Mouse (Mus musculus): ENCODE measurements around the gene Sgta.
"Not testable (repeated sequence)": the region's sequence is repeated elsewhere in the genome, so short reads cannot be mapped to it uniquely, and the experiment has no call there.

Sgta gene

DNA sequence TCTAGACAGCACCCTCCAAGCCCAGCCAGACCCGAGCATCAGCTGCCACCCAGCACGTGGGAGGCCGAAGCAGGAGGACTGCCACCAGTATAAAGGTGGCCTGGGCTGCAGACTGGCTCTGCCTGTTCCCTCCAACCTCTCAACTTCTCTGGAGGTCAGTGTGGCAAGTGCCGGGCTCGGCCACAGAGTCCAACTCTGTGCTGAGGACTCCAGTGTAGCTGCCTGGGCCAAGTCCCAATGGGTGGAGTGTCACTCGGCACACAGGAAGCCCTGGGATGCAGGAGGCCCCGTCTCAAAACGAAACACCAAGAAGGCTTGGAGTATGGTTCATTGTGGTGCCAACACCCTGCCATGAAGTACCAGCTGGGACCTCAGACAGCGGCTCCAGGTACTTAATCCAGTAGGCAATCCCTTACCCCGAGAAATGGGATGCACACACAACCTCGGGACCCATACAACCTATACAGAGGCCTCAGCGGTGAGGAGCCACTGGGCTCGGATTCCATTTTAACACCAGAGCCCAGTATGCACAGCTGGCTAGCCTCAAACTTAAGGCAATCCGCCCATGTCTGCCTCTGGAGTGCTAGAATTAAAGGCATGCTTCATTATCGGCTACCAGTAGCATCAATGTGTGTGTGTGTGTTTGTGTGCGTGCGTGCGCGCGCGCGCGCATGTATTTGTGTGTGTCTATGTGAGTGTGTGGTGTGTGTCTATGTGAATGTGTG is 2.4 kb downstream of the Sgta start:
- no peak for DNase-seq (ENCODE audit: low read depth, low spot score)

DNA sequence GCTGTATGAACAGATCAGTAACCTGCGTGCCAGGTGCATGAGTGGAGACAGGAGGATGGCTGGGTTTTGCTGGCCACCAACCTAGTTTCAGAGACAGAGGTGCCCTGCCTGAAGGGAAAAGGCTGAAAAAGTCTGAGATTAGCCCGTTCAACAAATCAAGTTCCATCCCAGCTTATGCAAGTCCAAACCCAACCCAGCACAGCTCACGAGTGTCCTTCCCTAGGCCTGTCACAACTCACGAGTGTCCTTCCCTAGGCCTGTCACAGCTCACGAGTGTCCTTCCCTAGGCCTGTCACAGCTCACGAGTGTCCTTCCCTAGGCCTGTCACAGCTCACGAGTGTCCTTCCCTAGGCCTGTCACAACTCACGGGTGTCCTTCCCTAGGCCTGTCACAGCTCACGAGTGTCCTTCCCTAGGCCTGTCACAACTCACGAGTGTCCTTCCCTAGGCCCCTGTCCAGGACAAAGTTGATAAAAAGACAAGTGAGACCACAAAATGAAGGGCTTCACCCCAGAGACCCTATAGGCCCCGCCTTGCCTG is 4.1 kb downstream of the Sgta start:
- not testable (repeated sequence) for DNase-seq (ENCODE audit: low read depth, low spot score)

DNA sequence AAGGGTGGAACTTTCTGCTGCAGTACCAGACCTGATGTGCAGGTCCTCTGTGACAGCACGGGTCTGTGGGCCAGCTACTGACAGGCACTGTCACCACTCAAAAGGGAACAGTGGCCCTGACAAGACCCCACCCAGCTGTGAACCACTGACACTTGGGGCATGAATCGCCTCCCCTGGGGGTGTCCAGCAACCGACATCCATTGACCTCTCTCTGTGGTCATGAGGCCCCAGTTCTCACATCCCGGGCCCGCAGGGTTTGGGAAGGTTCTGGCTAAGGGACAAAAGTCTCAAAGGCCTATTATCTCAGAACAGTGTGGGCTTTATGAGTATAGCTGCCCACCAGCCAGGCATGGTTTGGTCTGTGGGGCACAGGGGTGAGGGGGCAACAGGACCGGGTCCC is 4.8 kb downstream of the Sgta start:
- DNase-seq (ENCODE audit: low read depth, low spot score), result no peak

DNA sequence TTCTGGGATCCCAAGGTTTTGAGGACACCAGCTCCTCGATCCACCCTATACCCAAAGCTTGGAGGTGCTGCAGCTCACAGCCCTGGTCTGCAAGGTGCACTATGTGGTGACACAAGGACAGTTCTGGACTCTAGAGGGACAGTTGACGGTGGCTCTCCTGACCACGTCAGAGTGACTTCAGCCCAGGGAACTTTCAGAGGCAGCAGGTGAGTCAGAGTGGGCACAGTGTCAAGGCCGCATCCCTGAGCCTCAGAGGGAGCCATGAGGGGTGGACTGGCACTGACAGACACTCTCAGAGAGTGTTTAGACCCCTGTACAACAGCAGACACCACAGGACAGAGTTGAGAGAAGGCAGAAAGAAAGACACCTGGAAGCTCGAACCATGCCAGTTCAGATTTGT is 7.4 kb downstream of the Sgta start:
- DNase-seq (ENCODE audit: low read depth, low spot score), result no peak

DNA sequence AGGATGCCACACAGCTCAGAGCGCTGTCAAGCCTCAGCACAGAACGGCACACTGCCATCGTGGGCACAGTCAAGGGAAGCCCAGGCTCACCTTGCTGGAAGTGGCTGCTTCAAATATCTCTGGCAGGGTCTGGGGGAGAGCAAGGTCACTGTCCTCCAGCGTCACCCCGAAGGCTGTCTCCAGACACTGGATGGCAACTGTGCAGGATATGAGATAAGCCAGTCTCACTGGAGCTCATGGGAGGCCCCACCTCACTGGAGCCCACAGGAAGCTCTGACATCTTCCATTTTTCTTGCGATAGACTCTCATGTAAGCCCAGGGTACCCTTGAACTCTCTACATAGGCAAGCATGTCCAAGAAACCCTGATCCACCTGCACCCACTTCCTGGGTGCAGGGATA is 8.8 kb downstream of the Sgta start:
- DNase-seq (ENCODE audit: low read depth, low spot score), result no peak

DNA sequence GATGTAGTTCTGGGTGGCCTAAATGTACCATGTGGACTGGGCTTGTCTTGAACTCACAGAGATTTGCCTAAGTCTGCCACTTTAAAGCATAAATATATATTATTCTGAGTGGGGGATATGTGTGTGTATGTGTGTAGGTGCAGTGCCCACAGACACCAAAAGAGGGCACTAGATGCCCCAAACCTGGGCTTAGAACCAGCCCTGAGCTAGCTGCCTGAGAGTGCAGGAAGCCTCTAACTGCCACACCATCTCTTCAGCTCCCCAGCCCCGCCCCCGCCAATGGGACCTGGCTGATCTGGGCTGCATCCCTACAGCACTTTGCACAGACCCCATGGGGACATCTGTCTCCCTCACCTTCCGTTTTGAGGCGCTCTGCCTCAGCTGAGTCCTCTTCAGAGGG is 9.3 kb downstream of the Sgta start:
- DNase-seq (ENCODE audit: low read depth, low spot score), result peak; percentile 50

DNA sequence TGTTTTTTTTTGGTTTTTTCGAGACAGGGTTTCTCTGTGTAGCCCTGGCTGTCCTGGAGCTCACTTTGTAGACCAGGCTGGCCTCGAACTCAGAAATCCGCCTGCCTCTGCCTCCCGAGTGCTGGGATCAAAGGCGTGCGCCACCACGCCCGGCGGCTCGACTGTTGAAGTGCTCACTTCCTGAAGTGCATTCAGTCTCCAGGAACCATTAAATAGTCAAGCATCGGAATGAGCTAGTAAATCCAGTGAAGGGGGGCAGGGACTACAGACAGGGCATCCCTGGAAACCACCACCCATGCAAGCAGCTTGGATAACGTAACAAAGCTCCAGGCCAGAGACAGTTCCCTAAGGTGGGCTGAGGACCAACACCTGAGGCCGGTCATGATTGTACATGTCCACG is 14.7 kb downstream of the Sgta start:
- not testable (repeated sequence) for DNase-seq (ENCODE audit: low read depth, low spot score)

DNA sequence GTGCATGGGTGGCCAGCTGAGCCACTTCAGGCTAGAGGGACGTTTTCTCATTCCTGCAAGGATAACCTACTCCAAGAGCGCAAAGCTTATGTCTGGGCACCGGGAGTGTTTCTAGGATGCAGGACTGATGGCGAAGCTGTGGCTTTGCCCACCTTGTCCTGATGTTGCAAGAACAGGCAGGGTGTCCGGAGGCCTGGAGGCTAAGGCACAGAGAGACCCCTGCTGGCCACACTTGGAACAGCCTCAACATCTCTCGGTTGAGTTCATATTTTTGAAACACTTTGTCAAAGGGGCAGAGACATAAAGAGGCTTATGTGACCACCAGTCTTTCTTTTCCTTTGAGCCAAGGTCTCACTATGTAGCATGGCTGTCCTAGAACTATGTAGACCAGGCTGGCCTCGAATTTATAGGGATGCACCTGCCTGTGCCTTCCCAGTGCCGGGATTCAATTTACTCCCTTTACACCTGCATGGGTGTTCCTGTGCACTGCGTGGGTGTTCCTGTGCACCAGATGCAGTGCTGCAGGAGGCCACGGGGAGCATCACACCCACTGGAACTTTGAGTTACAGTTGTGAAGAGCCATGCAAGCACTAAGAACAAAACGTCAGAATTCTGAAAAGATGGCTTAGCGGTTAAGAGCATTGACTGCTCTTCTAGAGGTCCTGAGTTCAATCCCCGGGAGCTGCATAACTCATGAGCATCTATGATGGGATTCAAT is 18.4 kb downstream of the Sgta start:
- DNase-seq (ENCODE audit: low read depth, low spot score), result peak; percentile 67

DNA sequence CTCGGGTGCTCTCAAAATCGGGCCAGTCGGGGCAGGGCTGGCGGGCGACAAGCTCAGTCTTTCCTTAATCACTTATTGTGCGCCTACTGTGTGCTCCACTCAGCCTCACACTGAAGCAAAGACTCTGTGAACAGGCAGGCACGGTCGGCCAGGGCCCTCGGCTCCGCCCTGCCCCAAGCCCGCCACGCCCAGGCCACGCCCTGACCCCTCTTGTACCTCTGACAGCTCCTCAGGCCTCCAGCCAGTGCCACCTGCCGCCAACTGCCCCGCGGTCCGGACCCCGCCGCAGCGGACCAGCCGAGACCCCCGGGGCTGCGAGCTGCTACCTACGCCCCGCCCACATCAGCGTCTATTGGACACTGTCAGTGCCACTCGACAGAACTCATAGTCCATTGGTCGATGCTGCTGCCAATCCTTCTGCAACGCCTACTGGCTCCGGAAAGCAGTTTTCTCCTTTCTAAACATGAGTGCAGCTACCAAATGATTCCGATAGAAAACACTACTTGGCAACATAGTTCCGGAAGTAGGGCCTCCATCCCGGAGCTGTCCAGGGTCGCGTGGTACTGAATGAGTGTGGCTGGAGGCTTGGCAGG is 22.9 kb downstream of the Sgta start, which contains the start of gene Slc39a3:
Gene Slc39a3, minus strand, starts transcription at position 439 of the 593 bp plus-strand sequence.
- peak; percentile 100 for DNase-seq (ENCODE audit: low read depth, low spot score)

DNA sequence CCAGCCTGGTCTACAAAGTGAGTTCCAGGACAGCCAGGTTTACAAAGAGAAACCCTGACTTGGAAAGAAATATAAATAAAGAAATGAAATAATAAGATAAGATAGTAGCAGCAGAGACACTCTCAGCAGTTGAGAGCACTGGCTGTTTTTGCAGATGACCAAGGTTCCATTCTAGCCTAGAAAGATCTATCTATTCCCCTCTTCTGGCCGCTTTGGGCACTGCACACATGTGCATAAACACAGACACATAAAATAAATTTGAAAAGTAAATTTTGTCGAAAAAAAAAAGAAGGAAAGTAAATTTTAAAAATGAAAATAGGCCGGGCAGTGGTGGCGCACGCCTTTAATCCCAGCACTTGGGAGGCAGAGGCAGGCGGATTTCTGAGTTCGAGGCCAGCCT is 23.7 kb downstream of the Sgta start:
- DNase-seq (ENCODE audit: low read depth, low spot score), result peak; percentile 59

DNA sequence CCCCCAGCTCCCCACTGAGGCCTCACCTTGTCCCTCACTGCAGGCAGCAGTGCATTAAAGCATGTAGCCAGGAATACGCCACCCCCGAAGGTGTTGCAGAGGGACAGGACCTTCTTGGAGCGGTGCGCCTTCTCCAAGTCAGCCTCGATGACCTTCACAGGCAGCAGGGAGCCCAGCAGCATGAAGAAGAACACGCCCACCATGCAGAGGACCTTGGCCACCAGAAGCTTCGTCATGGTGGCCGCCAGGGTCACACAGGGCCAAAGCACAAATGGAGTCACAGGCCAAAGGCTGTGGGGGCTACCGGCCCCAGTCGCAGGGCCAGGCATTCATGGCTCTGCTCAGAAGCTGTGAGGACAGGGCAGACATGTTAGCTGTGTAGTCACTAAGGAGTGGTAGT is 26.4 kb downstream of the Sgta start:
- no peak for DNase-seq (ENCODE audit: low read depth, low spot score)

DNA sequence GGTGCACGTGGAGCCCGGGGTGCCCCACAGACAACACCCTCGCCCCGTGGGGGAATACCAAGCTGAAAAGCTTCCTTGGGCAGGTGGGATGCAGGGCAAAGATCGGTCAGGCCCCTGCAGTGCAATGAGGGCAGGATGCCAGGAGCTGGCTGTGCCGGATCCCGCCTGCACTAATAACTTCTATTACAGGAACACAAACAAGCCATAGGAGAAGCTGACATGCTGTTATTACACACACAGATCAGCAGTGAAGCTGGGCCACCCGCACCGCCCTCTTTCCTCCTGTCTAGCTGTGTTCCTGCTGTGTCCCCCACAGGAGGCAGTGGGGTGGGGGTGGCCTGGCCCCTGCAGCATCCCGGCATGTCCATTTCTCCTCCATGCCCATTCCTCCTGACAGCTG is 30.9 kb downstream of the Sgta start:
- DNase-seq (ENCODE audit: low read depth, low spot score), result no peak

DNA sequence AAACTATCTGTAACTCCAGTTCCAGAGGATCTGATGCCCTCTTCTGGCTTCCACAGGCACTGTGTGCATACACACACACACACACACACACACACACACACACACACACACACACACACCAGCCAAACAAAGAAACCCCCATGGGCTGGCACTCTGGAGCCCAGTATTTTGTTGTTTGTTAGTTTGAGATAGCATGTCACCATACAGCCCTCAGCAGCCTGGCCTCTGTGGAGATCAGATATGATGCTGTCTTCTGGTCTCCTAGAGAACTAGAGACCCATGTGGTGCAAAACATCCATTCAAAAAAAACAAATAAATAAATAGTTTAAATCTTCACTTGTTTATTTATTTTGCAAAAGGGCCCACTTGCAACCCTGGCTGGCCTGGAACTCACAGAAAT is 31.8 kb downstream of the Sgta start:
- DNase-seq (ENCODE audit: low read depth, low spot score), result no peak

DNA sequence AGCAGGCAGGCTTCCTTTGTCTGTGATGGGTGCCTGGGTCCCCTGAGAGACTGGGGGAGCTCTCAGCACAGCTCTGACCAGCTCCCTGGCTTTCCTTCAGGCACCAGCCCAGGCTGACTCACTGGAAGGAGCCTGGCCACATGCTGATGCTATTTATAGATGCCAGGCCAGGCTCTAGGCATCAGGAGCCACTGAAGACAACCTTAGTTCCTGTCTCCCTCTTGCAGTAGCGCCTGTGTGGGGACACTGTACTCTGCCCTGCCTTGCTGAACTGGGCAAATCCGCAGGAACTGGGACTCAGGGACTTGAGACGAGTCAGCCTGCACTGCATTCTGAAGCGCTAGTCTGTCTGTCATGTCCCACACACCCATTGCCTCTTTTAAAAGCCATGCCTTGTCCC is 32.6 kb downstream of the Sgta start:
- DNase-seq (ENCODE audit: low read depth, low spot score), result no peak

DNA sequence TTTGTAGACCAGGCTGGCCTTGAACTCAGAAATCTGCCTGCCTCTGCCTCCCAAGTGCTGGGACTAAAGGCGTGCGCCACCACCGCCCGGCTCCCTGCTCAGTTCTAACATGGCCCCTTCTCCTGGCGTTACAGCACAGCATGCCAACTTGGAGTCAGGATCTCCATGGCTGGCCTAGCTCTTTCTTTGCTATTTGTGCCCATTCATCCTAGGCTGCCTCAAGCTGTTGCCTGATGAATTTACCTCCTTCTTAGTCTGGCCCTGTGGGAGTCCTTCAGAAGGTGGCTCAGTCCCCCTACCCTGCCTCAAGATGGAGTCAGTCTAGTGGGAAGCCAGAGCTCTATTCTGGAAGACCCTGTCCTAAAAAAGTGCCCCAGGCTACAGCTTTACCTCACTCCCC is 33.1 kb downstream of the Sgta start:
- DNase-seq (ENCODE audit: low read depth, low spot score), result no peak

DNA sequence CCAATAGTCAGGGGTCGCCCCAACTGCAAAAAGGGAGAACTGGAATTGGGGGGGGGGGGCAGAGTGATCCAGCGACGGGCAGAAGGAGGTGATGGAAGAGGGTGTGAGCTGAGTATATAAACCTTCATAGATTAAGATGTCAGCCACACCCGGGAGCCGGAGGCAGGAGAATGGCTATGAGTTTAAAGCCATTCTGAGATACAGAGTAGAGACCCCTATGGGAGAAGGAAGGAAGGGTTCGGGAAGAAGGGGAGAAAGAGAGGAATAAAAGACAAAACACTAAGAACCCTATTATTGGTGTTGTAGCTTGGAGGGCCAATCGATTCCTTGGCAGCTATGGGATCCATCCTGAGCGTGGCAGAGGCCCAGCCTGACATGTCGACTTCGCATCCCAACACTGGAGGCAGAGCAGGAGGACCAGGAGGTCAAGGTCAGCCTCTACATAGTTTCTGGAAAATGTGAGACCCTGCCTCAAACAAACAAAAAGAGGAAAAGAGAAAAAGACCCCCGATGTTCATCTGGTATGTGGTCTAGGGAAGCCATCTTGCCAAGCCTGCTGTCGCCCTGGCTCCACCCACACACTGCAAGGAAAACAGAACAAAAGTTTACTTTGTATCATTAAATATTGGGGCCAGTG is 34.2 kb downstream of the Sgta start, which contains the start of gene Diras1:
Gene Diras1, minus strand, starts transcription at position 24 of the 637 bp plus-strand sequence.
- no peak for DNase-seq (ENCODE audit: low read depth, low spot score)

DNA sequence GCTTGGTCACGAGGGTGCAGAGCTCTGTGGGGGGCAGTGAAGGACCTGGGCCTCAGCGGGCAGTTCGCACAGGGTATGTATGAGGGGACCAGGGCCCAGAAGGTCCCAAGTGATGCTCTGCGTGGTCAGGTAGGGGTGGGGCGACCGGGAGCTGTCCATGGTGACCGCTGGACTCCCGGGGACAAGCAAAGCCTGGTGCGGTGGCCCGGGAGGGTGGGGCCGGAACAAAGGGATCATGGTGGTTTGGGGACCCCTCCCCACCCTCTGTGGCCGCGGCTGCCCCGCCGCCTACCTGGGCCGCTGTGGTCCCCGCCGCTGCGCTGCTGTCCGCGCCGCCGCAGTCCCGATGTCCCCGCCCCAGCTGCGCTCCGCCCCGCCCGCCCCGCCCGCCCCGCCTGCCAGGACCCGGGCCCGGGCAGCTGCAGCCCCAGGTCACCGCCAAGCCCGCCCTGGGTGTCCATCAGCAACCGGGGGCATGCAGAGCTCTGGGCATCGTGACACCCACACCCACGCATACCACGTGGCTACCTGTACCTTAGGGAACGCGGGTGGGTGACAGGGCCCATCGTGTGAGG is 34.8 kb downstream of the Sgta start:
- DNase-seq (ENCODE audit: low read depth, low spot score), result no peak

DNA sequence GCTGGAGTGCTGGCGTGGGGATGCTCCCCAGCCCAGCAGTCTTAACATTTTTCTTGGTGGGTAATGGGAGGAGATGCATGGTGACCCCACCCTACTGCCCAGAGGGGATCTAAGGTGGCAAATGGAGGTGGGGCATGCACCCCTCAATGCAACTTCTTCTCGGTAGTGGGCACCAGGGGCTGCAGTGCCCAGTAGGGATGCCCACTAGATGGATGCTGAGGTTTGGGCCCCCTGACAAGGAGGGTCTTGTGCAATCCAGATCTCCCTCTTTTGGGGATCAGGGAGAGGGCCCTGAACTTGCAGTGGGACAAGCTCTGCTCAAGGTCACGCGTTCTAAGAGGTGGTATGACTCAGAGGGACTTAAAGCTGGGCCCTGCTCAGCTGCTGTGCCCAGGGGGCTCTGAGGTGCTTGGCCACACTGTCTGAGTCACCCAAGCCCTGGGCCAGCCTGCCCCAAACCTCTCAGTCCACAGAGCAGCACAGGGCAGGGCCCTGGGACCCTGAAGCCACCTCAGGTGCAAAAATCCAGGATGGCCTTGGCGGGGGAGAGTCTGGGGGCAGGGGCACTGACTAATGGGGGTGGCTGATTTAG is 35.5 kb downstream of the Sgta start:
- DNase-seq (ENCODE audit: low read depth, low spot score), result no peak

DNA sequence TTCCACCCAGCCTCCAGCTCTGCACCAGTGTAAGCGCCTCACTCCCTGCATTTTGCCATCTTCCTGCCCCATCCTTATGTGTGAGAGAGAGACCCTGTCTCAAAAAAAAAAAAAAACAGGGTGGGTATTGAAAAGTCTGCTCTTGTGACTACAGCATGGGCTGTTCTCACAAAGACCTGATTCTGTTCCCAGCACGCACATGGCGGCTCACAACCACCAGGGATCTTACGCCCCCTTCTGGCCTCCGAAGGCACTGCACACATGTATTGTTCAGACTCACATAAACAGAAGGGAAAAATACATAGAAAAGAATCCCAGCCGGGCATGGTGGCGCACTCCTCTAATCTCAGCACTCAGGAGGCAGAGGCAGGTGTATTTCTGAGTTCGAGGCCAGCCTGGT is 37.2 kb downstream of the Sgta start:
- DNase-seq (ENCODE audit: low read depth, low spot score), result peak; percentile 62

DNA sequence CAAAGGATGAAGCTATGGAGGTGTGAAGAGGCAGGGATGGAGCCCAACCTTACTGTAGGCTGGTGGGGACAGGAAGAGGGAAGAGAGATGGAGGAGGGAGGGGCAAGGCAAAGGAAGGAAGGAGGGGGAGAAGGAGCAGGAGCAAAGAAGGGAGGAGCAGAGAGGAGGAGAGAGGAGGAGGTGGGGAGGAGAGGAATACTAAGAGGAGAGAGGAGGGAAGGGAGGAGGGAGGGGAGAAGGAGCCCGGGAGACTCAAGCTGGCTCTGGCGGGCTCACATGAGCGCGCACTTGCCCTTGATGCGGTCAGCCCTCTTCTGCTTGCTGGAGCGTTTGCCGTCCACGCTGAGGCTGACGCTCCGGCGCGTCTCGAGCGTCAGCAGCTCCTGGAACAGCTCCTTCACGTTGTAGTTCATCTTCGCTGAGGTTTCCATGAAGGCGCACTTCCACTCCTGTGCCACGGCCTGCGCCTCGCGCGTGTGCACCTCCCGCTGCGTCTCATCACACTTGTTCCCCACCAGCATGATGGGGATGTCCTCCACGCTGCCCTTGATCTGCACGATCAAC is 38.4 kb downstream of the Sgta start:
- no peak for DNase-seq (ENCODE audit: low read depth, low spot score)

DNA sequence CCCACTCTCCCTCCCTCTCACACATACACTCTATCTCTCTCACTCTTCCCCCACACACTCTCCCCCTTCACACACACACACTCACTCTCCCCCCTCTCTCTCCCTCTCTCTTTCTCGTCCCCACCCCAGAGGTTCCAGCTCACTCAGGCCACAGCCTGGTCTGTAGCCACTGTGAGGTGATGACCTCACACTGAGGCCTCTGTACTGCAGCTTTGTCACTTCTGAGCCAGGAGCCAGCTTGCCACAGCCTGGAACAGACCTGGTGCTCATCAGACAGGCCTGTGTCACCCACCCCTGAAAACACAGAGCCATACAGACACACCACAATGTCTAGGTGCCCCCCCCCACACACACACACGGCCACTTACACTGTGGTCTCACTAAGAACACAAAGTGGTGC is 39.8 kb downstream of the Sgta start:
- no peak for DNase-seq (ENCODE audit: low read depth, low spot score)

Data from A20 (cell line).